Mouse (Mus musculus) A20 (cell line): ENCODE measurements at regions not wholly inside any gene's neighbourhood (a gene's known extent, or its start where the extent isn't known, plus 50 kb on each side); places are given as distances from the start of the nearest gene placed in this dataset.
"Not testable (repeated sequence)": the region's sequence is repeated elsewhere in the genome, so short reads cannot be mapped to it uniquely, and the experiment has no call there.

Experiments
- DNase-seq: peaks from one replicate; pipeline ENCODE4 v3.0.0-alpha.2; 2011; ENCODE audit warnings: low read depth, low spot score

GRCm38 (mm10) chr14:19217916-19218315 is 200.8 kb downstream of the Gm21738 start:
- not testable (repeated sequence) for DNase-seq

- DNase-seq, result no peak
These were observed 210.2 kb downstream of the Gm21738 start for GRCm38 (mm10) chr14:19208507-19208906.

DNA sequence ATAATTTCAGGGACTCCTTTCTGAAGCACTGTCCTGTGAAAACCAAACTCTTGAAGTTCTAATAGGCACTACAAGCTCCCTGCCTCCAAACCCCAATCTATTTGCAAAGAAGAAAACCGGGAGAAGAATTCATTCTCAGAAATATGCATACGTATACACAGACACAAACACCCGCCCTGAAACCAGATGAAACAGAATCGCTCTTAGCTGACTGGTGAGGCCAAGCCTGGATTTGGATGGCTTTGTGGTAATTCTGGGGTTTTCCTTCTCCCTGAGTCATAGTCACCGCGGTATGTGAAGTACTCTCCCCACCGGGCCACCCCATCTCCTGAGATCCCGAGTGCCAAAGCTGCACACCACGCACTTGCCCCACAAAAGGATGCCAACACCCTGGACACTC is 238.5 kb downstream of the Gm21738 start:
- DNase-seq, result not testable (repeated sequence)

DNA sequence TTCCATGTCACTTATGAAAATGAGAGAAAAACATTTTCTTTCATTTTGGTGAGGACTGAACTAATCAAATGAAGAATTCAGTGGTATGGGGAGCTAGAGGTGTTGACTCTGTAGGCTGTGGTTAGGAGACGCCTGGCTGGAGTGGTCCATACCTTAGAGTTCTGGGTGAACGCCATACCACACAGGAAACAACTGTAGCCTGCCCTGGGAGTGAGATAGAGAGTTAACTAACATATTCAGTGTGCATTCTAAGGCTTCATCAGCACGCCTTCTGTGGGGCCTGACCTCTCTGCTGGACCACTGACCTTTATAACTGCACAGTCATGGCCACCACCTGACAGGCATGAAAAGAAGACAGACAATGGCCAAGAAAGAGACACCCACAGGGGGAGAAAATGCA is 240.7 kb downstream of the Gm21738 start:
- not testable (repeated sequence) for DNase-seq

GRCm38 (mm10) chr14:19175288-19175687 is 243.4 kb downstream of the Gm21738 start:
- peak; percentile 46 for DNase-seq

- DNase-seq, result not testable (repeated sequence)
These were observed 248.3 kb downstream of the Gm21738 start for GRCm38 (mm10) chr14:19170300-19171022.

- no peak for DNase-seq
These were observed 251.9 kb downstream of the Gm21738 start for GRCm38 (mm10) chr14:19166821-19167220.

DNA sequence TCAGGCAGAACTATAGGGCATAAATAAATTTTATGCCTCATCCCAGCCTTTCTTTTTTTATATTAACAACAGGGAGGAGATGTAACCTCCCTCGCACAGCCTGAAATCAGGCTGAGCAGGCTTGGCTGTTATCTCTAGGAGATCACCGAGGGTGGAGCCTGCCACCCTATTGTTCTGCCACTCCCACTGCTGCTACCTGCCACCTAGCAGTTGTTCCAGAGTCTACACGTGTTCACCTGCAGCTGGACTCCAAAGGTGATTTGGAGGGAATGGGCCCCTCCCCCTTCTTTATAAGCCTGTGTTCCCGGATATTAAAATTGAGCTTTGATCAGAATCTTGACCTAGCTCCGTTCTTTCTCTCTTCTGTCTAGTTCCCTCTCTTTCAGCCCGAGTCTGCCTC is 245.8 kb upstream of the Ube2e2 start:
- not testable (repeated sequence) for DNase-seq

DNA sequence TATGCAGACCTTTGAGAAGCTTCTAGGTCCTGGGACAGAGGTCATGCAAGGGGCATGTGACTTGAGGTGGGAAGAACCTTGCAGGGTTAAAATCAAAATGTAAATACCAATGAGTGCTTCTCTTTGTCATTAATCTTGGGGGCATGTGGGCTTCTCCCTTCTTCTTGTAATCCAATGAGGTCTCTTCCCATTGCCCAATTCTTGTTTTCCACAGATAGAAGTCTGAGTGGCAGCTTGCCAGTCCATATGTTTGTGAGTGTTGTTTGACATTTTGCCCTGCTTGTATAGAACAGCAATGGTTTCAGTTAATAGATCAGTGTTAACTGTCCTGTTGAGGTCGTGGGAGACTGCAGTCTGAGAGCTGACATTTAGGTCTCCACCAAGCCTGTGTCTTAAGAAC is 237.5 kb upstream of the Ube2e2 start:
- no peak for DNase-seq
